8 mouse cellular contexts compared by ENCODE assay signal in genomic region chr13:37969337-37969736, GRCm38 (mm10). TPM values are rescaled to one million over a fixed set of nuclear protein-coding genes. Genes with fewer than 3 reads are reported as not detected.
DNase-seq lines count a peak whose midpoint lies in the region; ATAC-seq and TF ChIP-seq lines count a peak whose summit lies in the region.

No protein-coding gene starts in this region.

- H3K9ac ChIP-seq in forebrain, embryonic 13.5 days = no peak overlapping the region
- H3K9ac ChIP-seq in hindbrain, embryonic 13.5 days = peak overlapping the region; percentile 24; the same call in 1 of the 2 replicates

- peaks cover 14% of the 10 kb centered on the region for H3K4me1 ChIP-seq in forebrain, embryonic 13.5 days
- H3K4me1 ChIP-seq in hindbrain, embryonic 13.5 days (replicated peaks) = peaks cover 24% of the 10 kb centered on the region

- peak; percentile 40 for ATAC-seq in forebrain, embryonic 13.5 days
- peak; percentile 45; the same call in 1 of the 2 replicates for ATAC-seq in hindbrain, embryonic 13.5 days (ENCODE audit: low FRiP score)
- peak; percentile 53; the same call in 1 of the 2 replicates for ATAC-seq in megakaryocyte-erythroid progenitor cell, adult 5-6 weeks (replicated peaks; ENCODE audit: low FRiP score, low TSS enrichment, poor library complexity, severe bottlenecking)

- DNase-seq in Muller cell, postnatal 12 days (ENCODE audit: inconsistent ontology term) = peak; percentile 54
- peak; percentile 78 for DNase-seq in c-Kit-positive CD71-negative TER-119-negative erythroid progenitor cells, embryonic 14.5 days (ENCODE audit: low read depth)
- DNase-seq in left cerebral cortex, adult 2 months (ENCODE audit: extremely low spot score in 1 of 2, low spot score in 2 of 2) = peak; percentile 85 to 96
- peak; percentile 83 for DNase-seq in right cerebral cortex, postnatal 25 days
- peak; percentile 71 for DNase-seq in yolk sac, embryonic 10.5 days (ENCODE audit: low spot score)

- no peak overlapping the region for H3K4me3 ChIP-seq in forebrain, embryonic 13.5 days
- no peak overlapping the region for H3K4me3 ChIP-seq in hindbrain, embryonic 13.5 days
- H3K4me3 ChIP-seq in left cerebral cortex, adult 2 months = no peak overlapping the region

- H3K27ac ChIP-seq in forebrain, embryonic 13.5 days = no peak overlapping the region
- H3K27ac ChIP-seq in hindbrain, embryonic 13.5 days = no peak overlapping the region
- no peak overlapping the region for H3K27ac ChIP-seq in left cerebral cortex, adult 2 months

- no peak overlapping the region for H3K4me2 ChIP-seq in forebrain, embryonic 13.5 days
- peak overlapping the region; percentile 33 for H3K4me2 ChIP-seq in hindbrain, embryonic 13.5 days

- TF ChIP-seq CTCF in left cerebral cortex, adult 2 months (IDR thresholded peaks at IDR 0.05) = no peak; the same call in none of the 2 replicates

- H3K9me3 ChIP-seq in forebrain, embryonic 13.5 days (replicated peaks) = no peaks in the 10 kb centered on the region
- no peaks in the 10 kb centered on the region for H3K9me3 ChIP-seq in hindbrain, embryonic 13.5 days

- 0 out of 2 replicates have a peak, but pooled peaks cover 4% of the 10 kb centered on the region for H3K36me3 ChIP-seq in forebrain, embryonic 13.5 days (ENCODE audit: poor library complexity, severe bottlenecking)
- H3K36me3 ChIP-seq in hindbrain, embryonic 13.5 days = peaks cover 4% of the 10 kb centered on the region; the same call in 1 of the 2 replicates

- H3K27me3 ChIP-seq in forebrain, embryonic 13.5 days = 0 out of 2 replicates have a peak, but pooled peaks cover 4% of the 10 kb centered on the region
- H3K27me3 ChIP-seq in hindbrain, embryonic 13.5 days = peaks cover 12% of the 10 kb centered on the region

- 14% methylated on average over 14 of the region's 14 CpGs for WGBS in forebrain, embryonic 13.5 days
- 14% methylated on average over 14 of the region's 14 CpGs for WGBS in hindbrain, embryonic 13.5 days

- intact Hi-C loops in left cerebral cortex, adult 2 months (cut with DNase I) = loop anchor here (1.0 kb wide), 1 partner anchor 535 kb away; no protein-coding TSS in a partner anchor

RNA-seq across cellular contexts. Expression of gene Ssr1, which starts 24.7 kb away (rescaled TPM):
- 77.3 and 77.5 TPM in 2 replicates for polyA plus RNA-seq in forebrain, embryonic 13.5 days (2015; fragmentation: Nextera tagmentation; extraction: Ambion mirVana)
- polyA plus RNA-seq in hindbrain, embryonic 13.5 days (2015; fragmentation: Nextera tagmentation; extraction: Ambion mirVana) = 67.2 and 70.0 TPM in 2 replicates
- 100 to 1,000 TPM in 1 of 2 experiments, 10 to 100 TPM in 1; 96.1 to 101 TPM for total RNA-seq in left cerebral cortex, adult 2 months (2021)
- 58.6 and 105 TPM in 2 replicates for total RNA-seq in megakaryocyte-erythroid progenitor cell, adult 5-6 weeks (2014; fragmentation: Nextera tagmentation)
- total RNA-seq in megakaryocyte-erythroid progenitor cell, adult 5-6 weeks (2017) = 104 and 158 TPM in 2 replicates
